Mouse (Mus musculus): ENCODE data around the gene 1700001O22Rik. TPM values are rescaled to one million over a fixed set of nuclear protein-coding genes. Genes with fewer than 3 reads are reported as not detected.
A peak's percentile ranks its signal among the peaks of the same experiment; 100 is the strongest.

The 1700001O22Rik gene
- polyA plus RNA-seq, 1 experiment from 2014 or later: 0.19 TPM

GRCm38 (mm10) chr2:30792061-30792460 is 11.4 kb downstream of the 1700001O22Rik start:
- Histone ChIP-seq H3K27me3 (replicated peaks) (peaks cover 37% of the 10 kb centered on the region), H3K4me1 (peaks cover 22% of the 10 kb centered on the region), H3K9me3 (replicated peaks) (no peaks in the 10 kb centered on the region), H3K27ac (no peak overlapping the region), H3K36me3 (no peaks in the 10 kb centered on the region), H3K4me2 (no peak overlapping the region), H3K4me3 (no peak overlapping the region), H3K9ac (no peak overlapping the region)
- no peak for ATAC-seq
- 76% methylated on average over 7 of the region's 7 CpGs for WGBS (ENCODE audit: insufficient replicate concordance)

- H3K27me3 ChIP-seq (replicated peaks): peaks cover 52% of the 10 kb centered on the region
- H3K9ac ChIP-seq: no peak overlapping the region
- H3K4me3 ChIP-seq: no peak overlapping the region
- no peaks in the 10 kb centered on the region for H3K36me3 ChIP-seq
- WGBS (ENCODE audit: insufficient replicate concordance): 35% methylated on average over 4 of the region's 4 CpGs
- H3K9me3 ChIP-seq (replicated peaks): no peaks in the 10 kb centered on the region
- H3K4me1 ChIP-seq: peaks cover 31% of the 10 kb centered on the region
- peak overlapping the region; percentile 12; the same call in 1 of the 2 replicates for H3K27ac ChIP-seq
- ATAC-seq: no peak
- H3K4me2 ChIP-seq: no peak overlapping the region
These were observed 16.0 kb downstream of the 1700001O22Rik start for GRCm38 (mm10) chr2:30787466-30787865.

- peak overlapping the region; percentile 38 for H3K4me3 ChIP-seq
- H3K36me3 ChIP-seq: no peaks in the 10 kb centered on the region
- peak overlapping the region; percentile 70 for H3K4me2 ChIP-seq
- H3K27ac ChIP-seq: peak overlapping the region; percentile 78
- H3K27me3 ChIP-seq (replicated peaks): peaks cover 45% of the 10 kb centered on the region
- H3K9ac ChIP-seq: peak overlapping the region; percentile 52
- ATAC-seq: peak; percentile 57
- H3K4me1 ChIP-seq: peaks cover 36% of the 10 kb centered on the region
- WGBS (ENCODE audit: insufficient replicate concordance): 5% methylated on average over 39 of the region's 40 CpGs
- no peaks in the 10 kb centered on the region for H3K9me3 ChIP-seq (replicated peaks)
These were observed 19.1 kb downstream of the 1700001O22Rik start for GRCm38 (mm10) chr2:30784078-30784994.

GRCm38 (mm10) chr2:30783346-30783745 is 20.1 kb downstream of the 1700001O22Rik start:
- peak overlapping the region; percentile 45; the same call in 1 of the 2 replicates for H3K9ac ChIP-seq
- H3K9me3 ChIP-seq (replicated peaks): no peaks in the 10 kb centered on the region
- H3K4me2 ChIP-seq: peak overlapping the region; percentile 70
- peaks cover 45% of the 10 kb centered on the region for H3K27me3 ChIP-seq (replicated peaks)
- H3K4me1 ChIP-seq: peaks cover 42% of the 10 kb centered on the region
- H3K27ac ChIP-seq: 0 out of 2 replicates have a peak overlapping the region, but pooled peaks have one; percentile 47
- peak; percentile 28; the same call in 1 of the 2 replicates for ATAC-seq
- H3K4me3 ChIP-seq: peak overlapping the region; percentile 32
- no peaks in the 10 kb centered on the region for H3K36me3 ChIP-seq
- WGBS (ENCODE audit: insufficient replicate concordance): 1% methylated on average over 8 of the region's 13 CpGs

- H3K9me3 ChIP-seq (replicated peaks): no peaks in the 10 kb centered on the region
- H3K4me1 ChIP-seq: peaks cover 49% of the 10 kb centered on the region
- H3K36me3 ChIP-seq: no peaks in the 10 kb centered on the region
- peak overlapping the region; percentile 70 for H3K4me2 ChIP-seq
- ATAC-seq: no peak
- peak overlapping the region; percentile 32; the same call in 1 of the 2 replicates for H3K4me3 ChIP-seq
- H3K27me3 ChIP-seq (replicated peaks): peaks cover 39% of the 10 kb centered on the region
- peak overlapping the region; percentile 47; the same call in 1 of the 2 replicates for H3K27ac ChIP-seq
- 67% methylated on average over 8 of the region's 8 CpGs for WGBS (ENCODE audit: insufficient replicate concordance)
- H3K9ac ChIP-seq: peak overlapping the region; percentile 45; the same call in 1 of the 2 replicates
These were observed 20.9 kb downstream of the 1700001O22Rik start for GRCm38 (mm10) chr2:30782312-30783290.

GRCm38 (mm10) chr2:30779241-30779640 is 24.2 kb downstream of the 1700001O22Rik start:
- no peak overlapping the region for H3K9ac ChIP-seq
- no peaks in the 10 kb centered on the region for H3K9me3 ChIP-seq (replicated peaks)
- no peaks in the 10 kb centered on the region for H3K36me3 ChIP-seq
- peak; percentile 32; the same call in 1 of the 2 replicates for ATAC-seq
- H3K4me3 ChIP-seq: no peak overlapping the region
- H3K27me3 ChIP-seq (replicated peaks): peaks cover 5% of the 10 kb centered on the region
- 0 out of 2 replicates have a peak overlapping the region, but pooled peaks have one; percentile 6 for H3K4me2 ChIP-seq
- WGBS (ENCODE audit: insufficient replicate concordance): 32% methylated on average over 5 of the region's 5 CpGs
- peaks cover 47% of the 10 kb centered on the region for H3K4me1 ChIP-seq
- H3K27ac ChIP-seq: no peak overlapping the region

- peaks cover 48% of the 10 kb centered on the region for H3K4me1 ChIP-seq
- WGBS (ENCODE audit: insufficient replicate concordance): 73% methylated on average over 4 of the region's 4 CpGs
- no peak for ATAC-seq
These were observed 25.2 kb downstream of the 1700001O22Rik start for GRCm38 (mm10) chr2:30778235-30778634.

GRCm38 (mm10) chr2:30777266-30777665 is 26.2 kb downstream of the 1700001O22Rik start:
- 69% methylated on average over 3 of the region's 3 CpGs for WGBS (ENCODE audit: insufficient replicate concordance)
- no peaks in the 10 kb centered on the region for H3K36me3 ChIP-seq
- no peak for ATAC-seq
- no peak overlapping the region for H3K4me3 ChIP-seq
- no peak overlapping the region for H3K27ac ChIP-seq
- peaks cover 51% of the 10 kb centered on the region for H3K4me1 ChIP-seq
- no peak overlapping the region for H3K9ac ChIP-seq
- no peak overlapping the region for H3K4me2 ChIP-seq
- no peaks in the 10 kb centered on the region for H3K27me3 ChIP-seq (replicated peaks)
- H3K9me3 ChIP-seq (replicated peaks): no peaks in the 10 kb centered on the region

More at GRCm38 (mm10) chr2:30778235-30778634, 25.2 kb downstream of the 1700001O22Rik start:
- Histone ChIP-seq H3K27ac (no peak overlapping the region; the same call in 1 of the 2 replicates), H3K9ac (no peak overlapping the region), H3K4me2 (no peak overlapping the region), H3K9me3 (replicated peaks) (no peaks in the 10 kb centered on the region), H3K36me3 (no peaks in the 10 kb centered on the region), H3K27me3 (replicated peaks) (no peaks in the 10 kb centered on the region), H3K4me3 (no peak overlapping the region)

- H3K9me3 ChIP-seq (replicated peaks): no peaks in the 10 kb centered on the region
- no peak for ATAC-seq
- H3K4me1 ChIP-seq: peaks cover 64% of the 10 kb centered on the region
These were observed 27.5 kb downstream of the 1700001O22Rik start for GRCm38 (mm10) chr2:30775955-30776354.

GRCm38 (mm10) chr2:30773313-30774005 is 30.0 kb downstream of the 1700001O22Rik start:
- Histone ChIP-seq H3K4me3 (peak overlapping the region; percentile 69), H3K4me1 (peaks cover 79% of the 10 kb centered on the region), H3K4me2 (peak overlapping the region; percentile 98)

More at GRCm38 (mm10) chr2:30775955-30776354, 27.5 kb downstream of the 1700001O22Rik start:
- Histone ChIP-seq H3K36me3 (no peaks in the 10 kb centered on the region), H3K4me3 (no peak overlapping the region), H3K27me3 (replicated peaks) (no peaks in the 10 kb centered on the region), H3K4me2 (no peak overlapping the region), H3K9ac (no peak overlapping the region), H3K27ac (no peak overlapping the region)
- WGBS (ENCODE audit: insufficient replicate concordance): 53% methylated on average over 3 of the region's 3 CpGs

More at GRCm38 (mm10) chr2:30773313-30774005, 30.0 kb downstream of the 1700001O22Rik start:
- Histone ChIP-seq H3K9me3 (replicated peaks) (no peaks in the 10 kb centered on the region), H3K27me3 (replicated peaks) (no peaks in the 10 kb centered on the region), H3K27ac (peak overlapping the region; percentile 99), H3K36me3 (no peaks in the 10 kb centered on the region), H3K9ac (peak overlapping the region; percentile 87)
- 61% methylated on average over 8 of the region's 8 CpGs for WGBS (ENCODE audit: insufficient replicate concordance)
- ATAC-seq: no peak

Data from liver, embryonic 12.5 days (tissue).